Mouse (Mus musculus) erythroblast, embryonic 14.5 days (primary cell): ENCODE data around the gene Rpp40. TPM values are rescaled to one million over a fixed set of nuclear protein-coding genes. Genes with fewer than 3 reads are reported as not detected.

Source experiments
- H3K27me3 ChIP-seq: 2 replicates; pipeline ENCODE4 v1.6.1; 2012; ENCODE audit warnings: inconsistent platforms; ENCODE audit not compliant: control insufficient read depth
- H3K36me3 ChIP-seq: 2 replicates; pipeline ENCODE4 v1.6.1; 2012; ENCODE audit warnings: mild to moderate bottlenecking, inconsistent platforms; ENCODE audit not compliant: control insufficient read depth
- H3K4me1 ChIP-seq: 2 replicates; pipeline ENCODE4 v1.6.1; 2012; ENCODE audit warnings: inconsistent platforms; ENCODE audit not compliant: control insufficient read depth
- H3K4me3 ChIP-seq: replicated peaks from 2 replicates; pipeline ENCODE3; 2012; ENCODE audit warnings: moderate library complexity, mild to moderate bottlenecking, inconsistent platforms
- H3K9me3 ChIP-seq: 2 replicates; pipeline ENCODE4 v1.6.1; 2012; ENCODE audit warnings: low read length, inconsistent platforms, mixed read lengths; ENCODE audit not compliant: control insufficient read depth
- GATA1 ChIP-seq: IDR thresholded peaks from 2 replicates; pipeline ENCODE4 v1.6.1; 2012; ENCODE audit warnings: low read length, inconsistent platforms, mixed read lengths
- TAL1 ChIP-seq: IDR thresholded peaks from 3 replicates; pipeline ENCODE4 v1.6.1; 2012; ENCODE audit warnings: low read length, inconsistent platforms, mixed read lengths
- polyA plus RNA-seq: library from polyadenylated mRNA; stranded (reverse); fragments of >175 nt; gene quantifications from 2 replicates; pipeline ENCODE4 v1.2.3, GENCODE M21; 2012

Rpp40 gene
- 0.05 and 0.42 TPM in 2 replicates for polyA plus RNA-seq

DNA sequence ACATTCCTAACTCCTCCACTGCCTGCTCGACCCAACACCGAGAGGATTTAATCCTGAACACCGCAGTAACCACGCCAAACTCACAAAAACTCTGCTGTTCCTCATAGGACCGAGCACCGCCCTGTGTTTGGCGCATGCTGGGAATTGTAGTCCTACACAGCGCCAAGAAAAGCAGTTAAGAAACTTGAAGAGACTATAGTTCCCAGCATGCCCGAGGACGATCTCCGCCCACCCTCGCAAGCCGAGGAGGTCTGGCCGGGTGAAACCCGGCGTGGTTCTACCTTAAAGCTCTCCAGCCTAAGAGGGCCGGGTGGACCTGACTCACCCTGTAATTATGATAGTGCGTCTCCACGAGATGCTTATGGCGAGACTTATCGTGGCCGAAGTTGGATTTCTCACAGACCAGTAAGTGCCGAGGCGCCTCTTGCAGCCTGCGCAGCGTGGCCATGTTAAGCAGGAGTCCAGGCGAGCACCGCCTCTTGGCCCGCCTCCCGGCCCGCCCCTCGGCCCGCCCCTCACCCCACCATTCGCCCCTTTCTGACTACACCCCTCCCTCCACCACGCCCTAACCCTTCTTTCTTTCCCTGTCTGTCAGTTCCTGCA lies at the start of gene Rpp40:
TSS of gene Rpp40 (minus strand) at position 481 of the 603 bp plus-strand sequence.
- Histone ChIP-seq H3K27me3 (no peaks in the 10 kb centered on the region), H3K4me3 (peak within 1 kb of the TSS; percentile 75), H3K4me1 (peaks cover 22% of the 10 kb centered on the region), H3K9me3 (no peaks in the 10 kb centered on the region), H3K36me3 (no peaks in the 10 kb centered on the region)
- TF ChIP-seq TAL1 = no peak

DNA sequence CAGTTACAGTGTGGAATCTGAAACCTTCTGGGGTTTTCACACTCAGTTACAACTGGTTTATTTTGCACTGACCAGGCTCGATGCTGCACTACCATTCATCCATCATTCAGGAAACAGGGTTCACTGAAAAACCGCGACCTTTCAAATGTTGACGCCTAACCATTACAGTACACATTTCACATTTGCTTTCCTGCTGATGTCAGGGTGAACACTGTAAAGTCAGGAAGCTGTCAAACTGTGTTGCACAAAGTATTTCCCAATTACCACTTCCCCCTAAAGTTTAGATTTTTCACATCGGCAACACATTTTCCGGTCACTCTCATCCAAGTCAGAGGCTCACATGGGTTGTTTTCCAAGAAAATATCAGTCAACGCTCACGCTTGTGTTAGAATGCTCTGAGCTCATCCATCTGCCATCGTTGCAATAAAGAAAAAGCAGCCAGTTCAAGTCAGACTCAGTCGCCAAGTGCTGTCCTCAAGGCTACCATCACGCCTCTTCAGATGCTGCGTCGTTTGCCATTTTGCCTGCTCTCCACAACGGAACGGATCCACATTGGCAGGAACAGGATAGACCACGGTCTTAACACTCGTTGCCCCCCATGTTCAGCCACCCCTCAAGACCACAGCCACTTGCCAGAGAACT lies 43.8 kb upstream of the Rpp40 start:
- no peaks in the 10 kb centered on the region for H3K9me3 ChIP-seq
- no peak for TF ChIP-seq TAL1
- H3K4me1 ChIP-seq = no peaks in the 10 kb centered on the region
- H3K4me3 ChIP-seq = no peak overlapping the region
- H3K27me3 ChIP-seq = no peaks in the 10 kb centered on the region; the same call in 1 of the 2 replicates
- H3K36me3 ChIP-seq = no peaks in the 10 kb centered on the region

GRCm38 (mm10) chr13:35947354-35948000 lies 41.3 kb upstream of the Rpp40 start:
- no peaks in the 10 kb centered on the region for H3K4me1 ChIP-seq
- no peaks in the 10 kb centered on the region for H3K9me3 ChIP-seq
- no peak for TF ChIP-seq GATA1
- no peak for TF ChIP-seq TAL1
- H3K36me3 ChIP-seq = no peaks in the 10 kb centered on the region
- H3K27me3 ChIP-seq = no peaks in the 10 kb centered on the region; the same call in 1 of the 2 replicates
- no peak overlapping the region for H3K4me3 ChIP-seq

DNA sequence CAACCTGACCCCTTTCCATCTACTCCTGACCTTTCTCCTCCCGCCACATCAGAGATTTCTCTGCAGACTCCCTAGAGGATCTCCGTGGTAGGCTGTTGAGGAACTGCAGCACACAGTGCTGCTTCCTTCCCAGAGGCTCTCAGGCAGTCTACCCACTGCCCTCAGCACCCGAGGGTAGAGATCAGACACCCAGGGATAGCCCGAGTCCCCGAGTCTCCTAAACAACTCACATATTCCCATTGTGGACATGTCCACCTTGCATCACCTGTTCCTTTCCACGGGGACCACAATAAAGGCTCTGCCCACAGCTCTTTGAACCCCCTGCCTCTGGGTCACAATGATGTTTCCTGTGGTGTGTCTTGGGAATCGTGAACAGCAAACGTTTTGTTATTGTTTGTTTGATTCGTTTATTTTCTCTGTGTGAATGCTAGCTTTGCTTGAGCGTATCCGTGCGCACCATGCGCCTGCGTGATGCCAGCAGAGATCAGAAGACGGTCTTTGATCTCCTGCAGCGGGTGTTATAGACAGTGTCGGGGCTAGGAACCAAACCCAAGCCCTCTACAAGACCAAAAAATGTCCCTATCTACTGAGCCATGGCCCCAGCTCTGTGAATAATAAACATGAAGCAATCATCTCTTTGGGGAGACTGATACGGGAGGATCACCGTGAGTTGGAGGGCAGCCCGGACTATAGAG lies 40.6 kb upstream of the Rpp40 start:
- H3K4me1 ChIP-seq = no peaks in the 10 kb centered on the region

DNA sequence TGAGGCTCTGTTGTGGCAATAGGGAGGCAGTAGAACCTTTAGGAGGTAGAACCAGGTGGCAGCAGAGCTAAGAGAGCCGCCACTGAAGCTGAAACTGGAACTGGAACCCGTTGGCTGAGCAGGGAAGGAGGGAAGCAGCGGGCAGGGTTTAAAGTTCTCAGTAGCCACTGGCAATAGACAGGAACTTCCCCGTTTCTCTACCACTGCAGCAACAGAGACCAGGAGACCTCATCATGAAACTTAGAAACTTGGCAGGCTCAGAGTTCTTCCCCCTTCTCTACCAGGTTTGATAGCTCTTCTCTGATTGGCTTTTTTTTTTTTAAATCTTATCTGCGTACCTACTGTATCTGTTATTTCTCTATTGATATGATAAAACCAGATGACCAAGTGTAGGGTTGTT lies 34.8 kb upstream of the Rpp40 start:
- no peaks in the 10 kb centered on the region for H3K4me1 ChIP-seq
- TF ChIP-seq TAL1 (no peak), GATA1 (no peak)

More for the DNA sequence above, 40.6 kb upstream of the Rpp40 start:
- Histone ChIP-seq H3K36me3 (no peaks in the 10 kb centered on the region), H3K27me3 (no peaks in the 10 kb centered on the region; the same call in 1 of the 2 replicates), H3K4me3 (no peak overlapping the region), H3K9me3 (no peaks in the 10 kb centered on the region)
- TF ChIP-seq GATA1 (no peak), TAL1 (no peak)

DNA sequence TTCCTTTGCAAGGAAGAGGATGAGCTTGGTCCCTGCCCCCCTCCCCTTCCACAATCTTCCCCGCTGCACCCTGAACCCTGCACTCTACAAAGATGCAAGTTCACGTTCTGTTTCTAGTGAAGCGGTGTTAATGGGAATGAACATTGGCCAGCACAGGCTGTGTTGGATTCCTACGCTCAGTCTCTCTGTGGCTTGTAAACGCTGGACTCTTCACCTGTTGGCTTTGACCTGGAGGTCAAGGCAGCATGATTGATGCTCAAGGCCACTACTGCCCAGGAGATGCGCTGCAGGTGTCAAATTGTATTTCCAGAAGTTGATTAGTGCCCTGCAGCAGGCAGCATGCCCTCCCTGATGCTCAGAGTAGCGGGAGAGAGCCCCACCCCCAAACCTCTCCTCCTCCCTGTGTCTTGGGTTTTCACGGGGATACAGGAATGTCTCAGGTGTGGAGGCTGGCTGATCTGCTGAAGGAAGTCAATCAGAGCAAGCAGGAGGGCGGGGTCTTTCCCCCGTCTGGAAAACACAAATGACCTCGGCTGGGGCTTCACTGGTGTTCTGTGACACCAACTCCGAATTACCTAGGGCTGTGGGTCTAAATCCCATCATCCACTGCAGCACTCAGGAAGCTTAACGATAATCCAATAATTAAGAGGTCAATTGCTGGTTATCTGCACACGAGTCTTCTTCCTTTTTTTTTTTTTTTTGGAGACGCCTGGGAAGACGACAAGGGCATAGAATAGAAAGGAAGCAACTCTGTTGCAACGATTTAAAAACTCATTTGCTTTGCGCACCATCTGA lies 33.9 kb upstream of the Rpp40 start:
- H3K9me3 ChIP-seq = no peaks in the 10 kb centered on the region
- no peaks in the 10 kb centered on the region for H3K4me1 ChIP-seq
- H3K4me3 ChIP-seq = no peak overlapping the region
- H3K27me3 ChIP-seq = no peaks in the 10 kb centered on the region
- TF ChIP-seq GATA1 (no peak), TAL1 (no peak)
- H3K36me3 ChIP-seq = no peaks in the 10 kb centered on the region

More for the DNA sequence above, 34.8 kb upstream of the Rpp40 start:
- no peak overlapping the region for H3K4me3 ChIP-seq
- H3K27me3 ChIP-seq = no peaks in the 10 kb centered on the region; the same call in 1 of the 2 replicates
- no peaks in the 10 kb centered on the region for H3K9me3 ChIP-seq
- H3K36me3 ChIP-seq = no peaks in the 10 kb centered on the region

GRCm38 (mm10) chr13:35937991-35938390 lies 31.8 kb upstream of the Rpp40 start:
- Histone ChIP-seq H3K4me3 (no peak overlapping the region), H3K4me1 (no peaks in the 10 kb centered on the region), H3K9me3 (no peaks in the 10 kb centered on the region), H3K36me3 (no peaks in the 10 kb centered on the region), H3K27me3 (no peaks in the 10 kb centered on the region)
- no peak for TF ChIP-seq GATA1
- no peak for TF ChIP-seq TAL1

GRCm38 (mm10) chr13:35911476-35911875 lies 5.3 kb upstream of the Rpp40 start:
- no peak overlapping the region for H3K4me3 ChIP-seq
- no peaks in the 10 kb centered on the region for H3K27me3 ChIP-seq
- peaks cover 2% of the 10 kb centered on the region for H3K4me1 ChIP-seq
- no peak for TF ChIP-seq TAL1
- TF ChIP-seq GATA1 = no peak
- H3K36me3 ChIP-seq = no peaks in the 10 kb centered on the region
- H3K9me3 ChIP-seq = 0 out of 2 replicates have a peak, but pooled peaks cover 2% of the 10 kb centered on the region
